Mouse (Mus musculus) brain, embryonic 14.5 days (tissue): Measurements from ENCODE around the gene Muc1. TPM values are rescaled to one million over a fixed set of nuclear protein-coding genes. Genes with fewer than 3 reads are reported as not detected.

Experiments
- DNase-seq: peaks from one replicate; pipeline ENCODE4 v3.0.0-alpha.2; 2011; ENCODE audit warnings: low read depth
- CTCF ChIP-seq: fragments of 200-500 bp; IDR thresholded peaks from 2 replicates; pipeline ENCODE4 v1.5.1; 2012; ENCODE audit warnings: inconsistent platforms, mild to moderate bottlenecking, moderate library complexity, borderline replicate concordance; ENCODE audit not compliant: insufficient read depth, insufficient read length; ENCODE audit errors: extremely low read depth
- POLR2A ChIP-seq: fragments of 200-500 bp; IDR thresholded peaks from 2 replicates; pipeline ENCODE4 v1.6.1; 2012; ENCODE audit warnings: mild to moderate bottlenecking, inconsistent platforms, borderline replicate concordance; ENCODE audit not compliant: poor library complexity, insufficient read depth, insufficient read length, severe bottlenecking; ENCODE audit errors: extremely low read depth
- polyA plus RNA-seq: library from polyadenylated mRNA; depleted of rRNA; stranded (reverse); fragments of >200 nt; gene quantifications from 2 replicates; pipeline ENCODE4 v1.2.3, GENCODE M21; 2012

Muc1 gene
- polyA plus RNA-seq, 1 experiment: 9.3 TPM

DNA sequence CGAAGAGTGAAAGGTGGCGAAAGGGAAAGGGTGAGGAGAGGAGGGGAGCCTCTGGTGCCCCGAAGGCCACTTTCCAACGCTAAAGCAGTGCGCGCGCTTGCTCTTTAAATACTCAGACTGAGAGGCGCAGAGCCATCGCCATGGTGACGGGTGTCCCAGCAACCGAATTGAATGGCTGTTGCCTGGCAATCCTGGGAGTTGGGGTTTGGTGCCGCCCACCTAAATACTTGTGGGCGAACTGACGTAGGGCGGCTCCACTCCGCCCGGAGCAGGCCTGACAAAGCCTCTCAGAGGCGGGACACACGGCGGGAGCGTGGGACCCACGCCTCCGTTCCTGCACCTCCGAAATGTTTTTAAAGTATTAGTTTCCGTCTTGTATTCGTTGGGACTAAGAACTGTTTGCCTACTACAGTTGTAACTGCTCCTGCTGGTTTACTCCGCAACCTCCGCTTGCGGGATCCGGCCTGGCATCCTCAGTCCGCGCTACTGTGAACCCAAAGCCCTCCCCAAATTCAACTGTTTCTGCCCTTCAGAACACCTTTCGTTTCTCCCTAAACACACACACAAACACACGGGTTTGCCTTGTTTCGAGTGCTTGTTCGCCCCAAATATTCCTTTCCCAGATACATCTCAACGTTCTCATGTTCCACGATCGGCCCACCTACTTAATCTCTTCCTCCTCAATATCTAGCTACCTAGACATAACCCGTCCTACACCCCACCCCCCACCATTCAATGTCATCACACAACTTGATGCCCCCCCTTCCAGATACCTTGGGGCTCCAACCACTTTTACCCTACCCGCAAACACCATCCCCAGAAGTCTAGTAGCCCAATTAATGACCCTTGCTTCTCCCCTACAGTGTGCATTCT, 1.3 kb upstream of the Muc1 start:
- peak; percentile 82; the same call in 1 of the 2 replicates for TF ChIP-seq POLR2A
- TF ChIP-seq CTCF: no peak
- peak; percentile 99 for DNase-seq

GRCm38 (mm10) chr3:89228180-89228549, 692 bp upstream of the Muc1 start:
- TF ChIP-seq POLR2A (no peak), CTCF (peak; percentile 94)
- peak; percentile 93 for DNase-seq

GRCm38 (mm10) chr3:89229276-89229675, 419 bp downstream of the Muc1 start:
- DNase-seq: no peak
- TF ChIP-seq POLR2A: no peak
- TF ChIP-seq CTCF: no peak

GRCm38 (mm10) chr3:89230561-89230960, 1.7 kb downstream of the Muc1 start:
- TF ChIP-seq CTCF: no peak
- TF ChIP-seq POLR2A: no peak
- DNase-seq: no peak

DNA sequence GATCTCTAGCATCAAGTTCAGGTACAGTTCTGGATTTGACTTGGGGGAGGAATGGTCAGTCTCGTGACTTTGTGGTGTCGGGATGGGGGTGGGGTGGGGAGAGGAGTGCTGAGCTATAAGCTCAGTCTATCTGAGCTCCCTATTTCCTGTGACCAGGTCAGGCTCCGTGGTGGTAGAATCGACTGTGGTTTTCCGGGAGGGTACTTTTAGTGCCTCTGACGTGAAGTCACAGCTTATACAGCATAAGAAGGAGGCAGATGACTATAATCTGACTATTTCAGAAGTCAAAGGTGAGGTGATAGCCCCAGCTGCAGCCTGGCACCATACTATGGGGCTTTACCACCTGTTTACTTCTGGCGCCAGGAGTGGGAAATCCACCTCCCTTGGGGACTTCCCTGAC, 2.5 kb downstream of the Muc1 start:
- DNase-seq: no peak
- TF ChIP-seq POLR2A (no peak), CTCF (no peak)

GRCm38 (mm10) chr3:89231772-89232275, 3.0 kb downstream of the Muc1 start:
- DNase-seq: no peak
- TF ChIP-seq CTCF: no peak
- TF ChIP-seq POLR2A: no peak

- DNase-seq: no peak
- TF ChIP-seq POLR2A (no peak), CTCF (no peak)
Measured at GRCm38 (mm10) chr3:89232614-89233013, 3.8 kb downstream of the Muc1 start.

GRCm38 (mm10) chr3:89233562-89234110, 4.8 kb downstream of the Muc1 start:
- DNase-seq: no peak
- no peak for TF ChIP-seq POLR2A
- no peak for TF ChIP-seq CTCF

- DNase-seq: no peak
- TF ChIP-seq CTCF (no peak), POLR2A (no peak)
Measured at GRCm38 (mm10) chr3:89236516-89236915, 7.7 kb downstream of the Muc1 start.

- no peak for DNase-seq
- TF ChIP-seq POLR2A (no peak), CTCF (no peak)
Measured at GRCm38 (mm10) chr3:89237682-89238081, 8.8 kb downstream of the Muc1 start.

GRCm38 (mm10) chr3:89238494-89238893, 9.6 kb downstream of the Muc1 start:
- TF ChIP-seq CTCF (no peak), POLR2A (no peak)
- DNase-seq: no peak
